In genomic region chrX:100767885-100768626, GRCm38 (mm10) we compare ENCODE assay signal across 9 mouse cellular contexts. TPM values are rescaled to one million over a fixed set of nuclear protein-coding genes. Genes with fewer than 3 reads are reported as not detected.
DNase-seq lines count a peak whose midpoint lies in the region; ATAC-seq lines count a peak whose summit lies in the region.
"Had no signal": no experiment of that assay in that cellular context is flagged by ENCODE, and none has a peak within 500 bp of the region (broad histone marks: within the 10 kb centered on the region; RNA-seq: fewer than 3 reads in every experiment).

No protein-coding gene starts in this region.

- H3K4me2 ChIP-seq in kidney, embryonic 14.5 days (replicated peaks; ENCODE audit: low read depth, low read length), result peak overlapping the region; percentile 71
- H3K4me2 ChIP-seq in heart, embryonic 16.5 days (ENCODE audit: low read depth, low read length), result peak overlapping the region; percentile 76
- H3K4me2 ChIP-seq in midbrain, embryonic 11.5 days, result peak overlapping the region; percentile 76

- H3K27ac ChIP-seq in kidney, embryonic 14.5 days (ENCODE audit: low read depth, low read length), result no peak overlapping the region
- H3K27ac ChIP-seq in brown adipose tissue, adult 24 weeks (replicated peaks; ENCODE audit: low read depth, low read length), result no peak overlapping the region
- no peak overlapping the region for H3K27ac ChIP-seq in heart, embryonic 16.5 days (ENCODE audit: low read length)
- H3K27ac ChIP-seq in midbrain, embryonic 11.5 days (ENCODE audit: low read depth, low read length), result no peak overlapping the region

- H3K27me3 ChIP-seq in kidney, embryonic 14.5 days (ENCODE audit: control insufficient read depth, insufficient read depth, low read length), result peaks cover 7% of the 10 kb centered on the region
- H3K27me3 ChIP-seq in heart, embryonic 16.5 days (ENCODE audit: control insufficient read depth, insufficient read depth, low read length), result peaks cover 5% of the 10 kb centered on the region
- H3K27me3 ChIP-seq in midbrain, embryonic 11.5 days (ENCODE audit: control insufficient read depth, insufficient read depth, low read length), result peaks cover 3% of the 10 kb centered on the region; the same call in 1 of the 2 replicates

- H3K4me3 ChIP-seq in kidney, embryonic 14.5 days (ENCODE audit: low read length), result peak overlapping the region; percentile 39
- H3K4me3 ChIP-seq in brown adipose tissue, adult 24 weeks (ENCODE audit: insufficient read depth, low read depth, low read length), result peak overlapping the region; percentile 42
- H3K4me3 ChIP-seq in heart, embryonic 16.5 days (ENCODE audit: low read length), result peak overlapping the region; percentile 50
- peak overlapping the region; percentile 53 for H3K4me3 ChIP-seq in midbrain, embryonic 11.5 days (ENCODE audit: low read depth, low read length)

- 32% methylated on average over 33 of the region's 36 CpGs for WGBS in kidney, embryonic 14.5 days
- 26% methylated on average over 30 of the region's 36 CpGs for WGBS in heart, embryonic 16.5 days
- 28% methylated on average over 29 of the region's 36 CpGs for WGBS in midbrain, embryonic 11.5 days

- peak; percentile 73; the same call in 1 of the 2 replicates for ATAC-seq in kidney, embryonic 14.5 days (ENCODE audit: low FRiP score, low TSS enrichment)
- ATAC-seq in heart, embryonic 16.5 days (replicated peaks; ENCODE audit: extremely low read depth, insufficient read depth, low FRiP score), result no peak
- peak; percentile 74 for ATAC-seq in midbrain, embryonic 11.5 days (ENCODE audit: low FRiP score)
- no peak for ATAC-seq in megakaryocyte progenitor cell, adult 5-6 weeks (replicated peaks; ENCODE audit: poor library complexity)

- no peaks in the 10 kb centered on the region for H3K9me3 ChIP-seq in kidney, embryonic 14.5 days (ENCODE audit: control insufficient read depth, low read length)
- H3K9me3 ChIP-seq in heart, embryonic 16.5 days (replicated peaks; ENCODE audit: control insufficient read depth, low read length), result no peaks in the 10 kb centered on the region
- no peaks in the 10 kb centered on the region for H3K9me3 ChIP-seq in midbrain, embryonic 11.5 days (ENCODE audit: control insufficient read depth, low read length)

- DNase-seq in kidney, postnatal 25 days, result no peak
- DNase-seq in midbrain, embryonic 11.5 days (ENCODE audit: low spot score, missing footprints), result no peak
- DNase-seq in ovary, postnatal 14 days (ENCODE audit: low spot score), result no peak
- DNase-seq in frontal cortex, postnatal 14 days (ENCODE audit: low spot score in 2 of 2), result no peak

- peak overlapping the region; percentile 18; the same call in 1 of the 2 replicates for H3K9ac ChIP-seq in kidney, embryonic 14.5 days (ENCODE audit: low read depth, low read length)
- H3K9ac ChIP-seq in heart, embryonic 16.5 days (ENCODE audit: low read length), result peak overlapping the region; percentile 29; the same call in 1 of the 2 replicates
- H3K9ac ChIP-seq in midbrain, embryonic 11.5 days (ENCODE audit: low read length), result peak overlapping the region; percentile 59

- no peaks in the 10 kb centered on the region for H3K4me1 ChIP-seq in kidney, embryonic 14.5 days (ENCODE audit: control insufficient read depth, insufficient read depth, low read length)
- H3K4me1 ChIP-seq in brown adipose tissue, adult 24 weeks (ENCODE audit: control insufficient read depth, insufficient read depth, insufficient read length, low read length), result no peaks in the 10 kb centered on the region
- H3K4me1 ChIP-seq in heart, embryonic 16.5 days (ENCODE audit: control insufficient read depth, insufficient read depth, low read length), result no peaks in the 10 kb centered on the region; the same call in 1 of the 2 replicates
- H3K4me1 ChIP-seq in midbrain, embryonic 11.5 days (ENCODE audit: control insufficient read depth, insufficient read depth, low read length), result peaks cover 5% of the 10 kb centered on the region; the same call in 1 of the 2 replicates

- no peaks in the 10 kb centered on the region for H3K36me3 ChIP-seq in kidney, embryonic 14.5 days (ENCODE audit: control insufficient read depth, insufficient read depth, low read length)
- H3K36me3 ChIP-seq in heart, embryonic 16.5 days (ENCODE audit: control insufficient read depth, insufficient read depth), result no peaks in the 10 kb centered on the region
- no peaks in the 10 kb centered on the region for H3K36me3 ChIP-seq in midbrain, embryonic 11.5 days (ENCODE audit: control insufficient read depth, insufficient read depth, low read length)

RNA-seq across cellular contexts. Expression of gene Dlg3, which starts 0.5 kb away (rescaled TPM):
- 7.3 and 9.3 TPM in 2 replicates for polyA plus RNA-seq in kidney, embryonic 14.5 days (2014; fragmentation: Nextera tagmentation; extraction: Ambion mirVana)
- polyA plus RNA-seq in brown adipose tissue, adult 24 weeks (2012; ENCODE audit: insufficient read depth, insufficient read length, missing spikeins), result 4.6 and 8.3 TPM in 2 replicates
- polyA plus RNA-seq in heart, embryonic 16.5 days (2015; fragmentation: Nextera tagmentation; extraction: Ambion mirVana), result 1.6 and 2.4 TPM in 2 replicates
- 7.5 and 9.7 TPM in 2 replicates for polyA plus RNA-seq in midbrain, embryonic 11.5 days (2014; fragmentation: Nextera tagmentation; extraction: Ambion mirVana)
- 3.7 and 4.6 TPM in 2 replicates for total RNA-seq in megakaryocyte progenitor cell, adult 5-6 weeks (2015)
- total RNA-seq in megakaryocyte progenitor cell, adult 5-6 weeks (2017), result 3.0 and 5.0 TPM in 2 replicates

RNA-seq across cellular contexts. Expression of gene Gdpd2, which starts 38.4 kb away (rescaled TPM):
- polyA plus RNA-seq in kidney, embryonic 14.5 days (2014; fragmentation: Nextera tagmentation; extraction: Ambion mirVana), result 1.5 and 2.6 TPM in 2 replicates
- polyA plus RNA-seq in brown adipose tissue, adult 24 weeks (2012; ENCODE audit: insufficient read depth, insufficient read length, missing spikeins), result not detected in 2 replicates
- 0.76 and 0.94 TPM in 2 replicates for polyA plus RNA-seq in heart, embryonic 16.5 days (2015; fragmentation: Nextera tagmentation; extraction: Ambion mirVana)
- polyA plus RNA-seq in midbrain, embryonic 11.5 days (2014; fragmentation: Nextera tagmentation; extraction: Ambion mirVana), result 13.7 and 19.7 TPM in 2 replicates
- 0.05 TPM in 1 of 2 replicates, not detected in the other for total RNA-seq in megakaryocyte progenitor cell, adult 5-6 weeks (2015)
- 0.04 TPM in 1 of 2 replicates, not detected in the other for total RNA-seq in megakaryocyte progenitor cell, adult 5-6 weeks (2017)
- total RNA-seq: hematopoietic stem cell, adult 5-6 weeks had no signal

Comparison
In these comparisons a context has a peak if more than half of its experiments do, and no peak if none do; other contexts are left out.
1. ATAC-seq: peak in kidney, embryonic 14.5 days (single experiment) and midbrain, embryonic 11.5 days (single experiment); none in heart, embryonic 16.5 days (single experiment) and megakaryocyte progenitor cell, adult 5-6 weeks (single experiment).
2. Peak in every context shown above with its lines, with median percentiles within 50 percentile points of each other: H3K4me2 ChIP-seq, H3K4me3 ChIP-seq and H3K9ac ChIP-seq.